Mouse (Mus musculus): ENCODE measurements around the gene Myl10. TPM values are rescaled to one million over a fixed set of nuclear protein-coding genes. Genes with fewer than 3 reads are reported as not detected.
"Not testable (repeated sequence)": the region's sequence is repeated elsewhere in the genome, so short reads cannot be mapped to it uniquely, and the experiment has no call there.

The Myl10 gene
- total RNA-seq, 2 experiments from 2014 or later, result not detected

DNA sequence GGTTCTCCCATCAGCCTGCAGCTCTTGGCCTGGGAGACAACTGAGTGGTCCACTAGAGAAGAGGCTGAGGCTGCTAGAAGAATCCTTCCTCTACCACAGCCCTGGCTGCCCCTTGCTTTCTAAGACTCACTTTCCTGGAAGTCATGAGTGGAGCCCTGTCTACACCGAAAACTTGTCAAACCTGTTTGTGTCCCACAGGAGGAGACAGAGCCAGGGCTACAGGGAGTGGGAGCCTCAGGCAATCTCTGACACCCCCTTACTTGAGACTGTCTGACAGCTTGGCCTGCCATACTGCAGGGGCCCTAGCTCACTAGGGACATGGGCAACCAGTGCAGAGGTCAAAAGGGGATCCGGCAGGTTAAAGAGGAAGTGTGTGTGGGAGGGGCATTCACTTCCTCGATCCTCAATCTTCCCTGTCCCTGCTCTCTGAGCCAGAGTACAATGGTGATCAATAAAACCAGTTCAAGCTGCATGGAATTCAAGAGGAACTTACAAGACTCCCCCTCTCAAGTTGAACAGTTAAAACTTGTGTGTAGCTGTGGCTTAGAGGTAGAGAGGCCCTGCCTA, 9.3 kb downstream of the Myl10 start:
- no peak for DNase-seq (ENCODE audit: low spot score in 2 of 2)
- intact Hi-C loops (cut with DNase I), result no loop called here

DNA sequence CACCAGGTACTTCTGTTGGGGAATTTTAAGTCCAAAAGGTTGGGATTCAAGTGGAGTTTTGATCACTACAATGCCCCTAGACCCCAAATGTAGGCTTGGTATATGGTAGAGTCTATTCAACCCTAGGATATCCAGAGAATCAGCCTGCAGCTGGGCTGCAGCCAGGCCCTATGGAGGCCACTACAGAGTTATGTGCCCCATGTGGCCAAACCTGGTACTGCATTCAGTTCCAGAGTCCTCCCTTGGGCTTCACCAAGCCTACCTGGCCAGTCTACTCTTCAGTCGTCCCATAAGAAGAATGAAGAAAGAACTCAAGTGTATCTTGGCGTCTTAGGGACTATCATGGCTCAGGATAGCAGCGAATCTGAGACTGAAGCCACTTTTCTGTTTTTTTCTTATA, 10.8 kb downstream of the Myl10 start:
- intact Hi-C loops (cut with DNase I), result no loop called here
- DNase-seq (ENCODE audit: low spot score in 2 of 2), result peak; percentile 57 to 58

- no peak for DNase-seq (ENCODE audit: low spot score in 2 of 2)
- intact Hi-C loops (cut with DNase I), result no loop called here
Measured at GRCm38 (mm10) chr5:136704151-136704550, 11.2 kb downstream of the Myl10 start.

DNA sequence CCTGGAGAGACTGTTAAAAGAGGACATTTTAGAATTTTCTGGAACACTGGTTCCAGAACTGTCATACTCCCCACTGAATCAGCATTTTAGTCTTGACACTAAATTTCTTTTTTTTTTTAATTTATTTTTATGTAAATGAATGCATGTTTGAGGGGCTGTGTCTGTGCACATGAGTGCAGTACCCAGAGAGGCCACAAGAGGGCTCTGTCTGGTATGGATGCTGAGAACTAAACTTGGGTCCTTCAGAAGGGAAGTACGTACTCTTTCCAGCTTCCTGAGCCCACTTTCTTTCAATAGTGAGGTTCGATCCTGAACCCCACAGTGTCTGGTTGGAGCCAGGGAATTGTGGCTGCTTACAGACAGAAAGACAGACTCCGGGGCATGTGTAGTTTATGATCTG, 12.6 kb downstream of the Myl10 start:
- intact Hi-C loops (cut with DNase I), result loop anchor here (5.0 kb wide), 2 partner anchors 423 to 503 kb away; no protein-coding TSS in a partner anchor
- DNase-seq (ENCODE audit: low spot score in 2 of 2), result no peak

- intact Hi-C loops (cut with DNase I), result loop anchor here (2.0 to 5.0 kb wide), 3 partner anchors 425 to 505 kb away; no protein-coding TSS in a partner anchor
- peak; percentile 59 to 77 for DNase-seq (ENCODE audit: low spot score in 2 of 2)
Measured at GRCm38 (mm10) chr5:136706803-136707202, 13.9 kb downstream of the Myl10 start.

DNA sequence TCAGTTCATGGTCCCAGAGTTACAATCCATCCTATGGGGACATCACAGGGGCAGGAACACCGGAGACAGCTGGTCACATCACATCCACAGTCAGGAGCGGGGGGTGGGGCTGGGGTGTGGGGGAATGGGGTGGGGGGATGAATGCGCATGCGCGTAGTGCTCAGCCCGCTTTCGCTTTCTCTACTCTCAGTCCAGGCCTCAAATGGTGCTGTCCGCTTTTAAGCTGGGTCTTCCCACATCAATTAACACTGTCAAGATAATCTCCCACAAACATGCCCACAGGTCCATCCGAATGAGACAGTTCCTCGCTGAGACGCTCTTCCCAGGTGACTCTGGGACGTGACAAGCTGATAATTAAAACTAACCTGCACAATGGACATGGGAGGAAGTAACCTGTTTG, 15.2 kb downstream of the Myl10 start:
- no peak for DNase-seq (ENCODE audit: low spot score in 2 of 2)
- intact Hi-C loops (cut with DNase I), result loop anchor here (5.0 kb wide), 2 partner anchors 426 to 506 kb away; no protein-coding TSS in a partner anchor

- intact Hi-C loops (cut with DNase I), result no loop called here
- DNase-seq (ENCODE audit: low spot score in 2 of 2), result no peak
Measured at GRCm38 (mm10) chr5:136710742-136711141, 17.8 kb downstream of the Myl10 start.

- DNase-seq (ENCODE audit: low spot score in 2 of 2), result no peak
- intact Hi-C loops (cut with DNase I), result no loop called here
Measured at GRCm38 (mm10) chr5:136714232-136714875, 21.4 kb downstream of the Myl10 start.

DNA sequence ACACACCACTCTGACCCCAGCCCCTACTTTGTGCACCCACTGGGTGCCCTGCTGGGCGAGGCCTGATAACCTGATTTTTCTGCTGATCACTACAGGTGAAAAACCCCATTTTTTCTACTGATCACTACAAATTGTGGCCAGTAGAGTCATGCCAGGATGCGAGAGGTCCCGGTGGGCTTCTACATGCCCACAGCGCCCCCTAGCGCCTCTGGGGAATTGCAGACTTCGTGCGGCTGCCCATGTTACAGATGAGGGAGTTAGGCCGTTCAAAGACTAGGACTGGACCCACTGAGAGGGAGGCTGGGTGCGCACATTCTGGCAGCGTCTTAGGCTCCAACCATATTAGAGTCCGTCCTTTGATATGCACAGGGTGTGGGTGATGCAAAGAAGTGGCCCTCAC, 21.9 kb downstream of the Myl10 start:
- DNase-seq (ENCODE audit: low spot score in 2 of 2), result no peak
- intact Hi-C loops (cut with DNase I), result no loop called here

DNA sequence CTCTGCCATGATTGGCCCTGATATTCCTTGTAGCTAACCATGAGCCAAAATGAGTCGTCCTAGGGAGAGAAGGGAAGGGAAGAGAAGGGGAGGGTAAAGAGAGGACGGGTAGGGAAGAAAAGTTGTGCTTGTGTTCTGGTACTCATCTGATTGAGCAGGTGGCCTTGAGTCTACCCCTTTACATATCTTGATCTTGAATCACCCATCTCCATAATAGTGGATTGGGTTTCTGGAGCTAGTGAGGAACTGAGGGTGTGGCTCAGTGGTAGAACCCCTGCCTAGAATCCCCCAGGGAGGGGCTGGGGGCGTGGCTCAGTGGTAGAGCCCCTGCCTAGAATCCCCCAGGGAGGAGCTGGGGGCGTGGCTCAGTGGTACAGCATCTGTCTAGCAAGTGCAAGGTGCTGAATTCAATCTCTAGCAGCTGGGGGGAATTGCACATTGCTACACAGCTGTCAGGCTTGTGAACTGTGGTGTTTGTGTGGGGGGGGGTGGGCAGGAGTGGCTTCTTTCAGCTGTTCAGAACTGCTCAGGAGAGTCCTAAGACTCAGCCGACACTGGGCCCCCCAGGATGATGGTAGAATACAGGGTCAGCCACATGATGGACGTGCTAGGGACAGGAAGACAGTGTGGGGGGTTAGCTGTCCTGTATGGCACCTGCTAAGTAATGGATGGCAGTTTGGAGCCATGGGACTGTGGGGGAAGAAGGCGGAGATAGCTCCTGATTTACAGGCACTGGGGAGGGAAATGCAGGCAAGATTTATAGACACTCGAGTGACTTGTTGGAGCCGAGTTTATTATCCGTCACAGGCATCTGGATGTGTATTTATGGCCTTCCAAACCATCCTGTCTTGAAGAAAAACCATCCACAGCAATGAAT, 24.0 kb downstream of the Myl10 start:
- no peak for DNase-seq (ENCODE audit: low spot score in 2 of 2)
- intact Hi-C loops (cut with DNase I), result no loop called here

DNA sequence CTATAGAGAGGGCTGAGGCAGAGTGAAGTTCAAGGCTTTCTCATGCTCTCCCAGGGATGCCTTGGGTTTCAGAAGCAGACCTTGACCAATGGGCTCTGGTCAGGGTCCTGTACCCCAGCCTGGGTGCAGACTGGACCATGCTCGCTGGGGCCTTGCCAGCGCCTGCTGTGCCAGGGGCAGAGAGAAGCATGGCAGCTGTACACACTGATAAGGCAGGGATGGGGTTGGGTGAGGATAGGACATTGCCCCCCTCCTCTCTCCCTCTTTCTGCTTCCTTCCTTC, 24.6 kb downstream of the Myl10 start:
- DNase-seq (ENCODE audit: low spot score in 2 of 2), result no peak
- intact Hi-C loops (cut with DNase I), result no loop called here

GRCm38 (mm10) chr5:136718656-136719055, 25.7 kb downstream of the Myl10 start:
- intact Hi-C loops (cut with DNase I), result no loop called here
- DNase-seq (ENCODE audit: low spot score in 2 of 2), result no peak

- intact Hi-C loops (cut with DNase I), result no loop called here
- DNase-seq (ENCODE audit: low spot score in 2 of 2), result no peak
Measured at GRCm38 (mm10) chr5:136721596-136721995, 28.6 kb downstream of the Myl10 start.

GRCm38 (mm10) chr5:136726271-136726670, 33.3 kb downstream of the Myl10 start:
- DNase-seq (ENCODE audit: low spot score in 2 of 2); intact Hi-C loops (cut with DNase I): not testable (repeated sequence)

DNA sequence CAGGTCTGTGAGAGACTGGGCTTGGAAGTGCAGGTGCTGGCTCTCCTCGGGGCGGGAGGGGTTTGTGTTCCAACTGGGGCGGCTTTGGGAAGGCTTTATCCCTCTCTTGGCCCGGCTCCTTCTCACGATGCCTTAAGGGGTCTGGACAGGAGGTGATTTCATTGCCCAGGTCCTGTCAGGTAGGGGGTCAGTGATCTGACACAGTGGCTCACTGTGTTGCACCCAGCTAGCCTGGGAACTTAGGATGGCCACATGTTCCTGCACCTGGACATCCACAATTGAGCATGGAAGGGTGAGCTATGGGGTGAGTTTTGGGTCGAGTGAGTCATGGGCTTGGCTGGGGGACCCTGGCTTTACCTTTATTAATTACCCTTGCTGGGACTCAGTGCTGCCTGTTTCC, 46.0 kb downstream of the Myl10 start:
- intact Hi-C loops (cut with DNase I), result no loop called here
- DNase-seq (ENCODE audit: low spot score in 2 of 2), result no peak

GRCm38 (mm10) chr5:136746596-136746995, 53.6 kb downstream of the Myl10 start:
- intact Hi-C loops (cut with DNase I), result no loop called here
- DNase-seq (ENCODE audit: low spot score in 2 of 2), result no peak

Other genes with a start within 250 kb of the Myl10 start
- gene Cux1, start 125.7 kb upstream of the Myl10 start, total RNA-seq (2021), result 100 to 1,000 TPM; 105 to 121 TPM
- 10 to 100 TPM; 11.9 to 13.1 TPM for gene Col26a1, start 190.1 kb downstream of the Myl10 start, total RNA-seq (2021)
- 100 to 1,000 TPM in 1 of 2 experiments, 10 to 100 TPM in 1; 95.3 to 108 TPM for gene Ift22, start 215.0 kb downstream of the Myl10 start, total RNA-seq (2021)